Mouse (Mus musculus): Measurements from ENCODE around the gene Supt7l. TPM values are rescaled to one million over a fixed set of nuclear protein-coding genes. Genes with fewer than 3 reads are reported as not detected.

Supt7l gene
- polyA plus RNA-seq, 1 experiment from 2014 or later = 18.5 TPM

DNA sequence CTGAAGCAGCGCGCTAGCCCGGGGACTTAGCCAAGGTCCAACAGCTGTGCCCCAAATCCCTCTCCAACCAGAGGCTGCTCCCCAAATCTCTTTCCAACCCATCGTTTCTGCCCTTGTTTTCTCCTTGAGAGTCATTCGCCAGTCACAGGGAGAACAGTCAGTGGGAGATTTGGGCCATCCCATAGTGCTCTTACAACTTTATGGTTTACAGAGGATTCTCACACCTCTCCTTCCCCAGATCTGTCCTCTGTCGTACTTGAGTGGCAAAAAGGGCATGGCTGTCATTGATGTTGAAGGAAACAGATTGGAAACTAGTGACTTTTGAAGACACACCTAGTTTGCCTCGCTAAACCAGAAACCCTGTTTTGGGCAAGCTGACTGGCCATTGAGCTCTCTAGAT lies 36.3 kb upstream of the Supt7l start:
- H3K9me3 ChIP-seq (ENCODE audit: control insufficient read depth, low read length) = no peaks in the 10 kb centered on the region
- no peaks in the 10 kb centered on the region for H3K27me3 ChIP-seq (replicated peaks; ENCODE audit: control insufficient read depth, insufficient read depth, low read length)
- H3K9ac ChIP-seq (ENCODE audit: low read depth, low read length) = no peak overlapping the region
- no peak overlapping the region for H3K27ac ChIP-seq (ENCODE audit: low read depth, low read length)
- WGBS = 41% methylated on average over 7 of the region's 7 CpGs
- peaks cover 9% of the 10 kb centered on the region for H3K36me3 ChIP-seq (ENCODE audit: control insufficient read depth, insufficient read depth, low read length)
- ATAC-seq (replicated peaks; ENCODE audit: low FRiP score) (no peak), DNase-seq (ENCODE audit: low spot score) (no peak)
- H3K4me1 ChIP-seq (replicated peaks; ENCODE audit: control insufficient read depth, insufficient read depth, low read length) = no peaks in the 10 kb centered on the region
- no peak overlapping the region for H3K4me2 ChIP-seq
- H3K4me3 ChIP-seq (ENCODE audit: low read depth, low read length) = no peak overlapping the region

DNA sequence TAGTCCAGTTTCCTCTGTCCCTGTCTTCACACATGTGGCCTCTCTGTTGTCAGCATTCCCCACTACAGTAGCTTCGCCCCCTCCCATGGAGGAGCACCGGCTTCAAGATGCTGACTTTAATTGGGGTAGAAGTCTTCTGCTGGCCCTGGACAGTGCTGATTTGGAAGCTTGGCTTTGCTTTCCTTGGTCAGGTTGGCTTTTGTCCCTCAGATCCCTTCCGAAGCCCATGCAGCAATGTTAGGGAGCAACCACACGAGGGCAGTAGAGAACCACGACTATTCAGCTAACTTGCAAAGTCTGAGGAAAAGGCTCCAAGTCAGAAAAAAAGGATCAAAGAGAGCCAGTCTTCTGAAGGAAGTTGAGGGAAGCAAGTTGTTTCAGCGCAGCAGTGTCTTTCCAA lies 35.9 kb upstream of the Supt7l start:
- no peaks in the 10 kb centered on the region for H3K4me1 ChIP-seq (replicated peaks; ENCODE audit: control insufficient read depth, insufficient read depth, low read length)
- H3K9me3 ChIP-seq (ENCODE audit: control insufficient read depth, low read length) = no peaks in the 10 kb centered on the region
- no peak overlapping the region for H3K27ac ChIP-seq (ENCODE audit: low read depth, low read length)
- no peak overlapping the region for H3K4me3 ChIP-seq (ENCODE audit: low read depth, low read length)
- ATAC-seq (replicated peaks; ENCODE audit: low FRiP score) (no peak), DNase-seq (ENCODE audit: low spot score) (peak; percentile 50)
- no peak overlapping the region for H3K9ac ChIP-seq (ENCODE audit: low read depth, low read length)
- H3K36me3 ChIP-seq (ENCODE audit: control insufficient read depth, insufficient read depth, low read length) = peaks cover 9% of the 10 kb centered on the region
- H3K27me3 ChIP-seq (replicated peaks; ENCODE audit: control insufficient read depth, insufficient read depth, low read length) = no peaks in the 10 kb centered on the region
- H3K4me2 ChIP-seq = no peak overlapping the region
- 10% methylated on average over 6 of the region's 6 CpGs for WGBS

DNA sequence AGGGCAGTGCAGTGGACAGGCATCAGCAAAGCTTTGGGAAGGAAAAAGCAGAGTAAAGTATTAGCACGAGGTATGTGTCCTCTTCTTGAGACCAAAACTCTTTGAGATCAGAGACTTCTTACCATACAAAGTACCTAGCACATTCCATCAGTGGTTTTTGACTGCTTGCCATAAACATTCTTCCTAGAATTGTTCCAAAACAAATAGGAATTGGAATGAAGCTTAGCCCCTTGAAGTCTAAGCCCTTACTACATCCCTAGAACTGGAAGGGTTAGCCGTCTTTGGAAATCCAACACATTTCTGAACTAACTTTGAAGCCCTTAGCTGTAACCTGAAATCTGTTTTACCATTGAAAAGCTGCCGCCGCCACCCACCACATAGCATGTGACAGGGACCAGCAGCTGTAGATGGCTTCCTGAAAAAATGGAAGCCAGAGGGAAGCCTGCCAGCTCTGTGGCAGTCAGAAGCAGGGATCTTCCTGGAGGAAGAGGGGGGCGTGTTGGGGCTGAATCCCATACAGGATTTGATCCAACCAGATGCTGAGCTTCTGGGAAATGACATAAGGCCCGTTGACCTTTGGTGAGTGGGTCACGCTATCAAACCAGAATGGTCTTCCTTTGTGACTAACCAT lies 34.5 kb upstream of the Supt7l start:
- WGBS = 89% methylated on average over 7 of the region's 7 CpGs
- Histone ChIP-seq H3K4me1 (replicated peaks; ENCODE audit: control insufficient read depth, insufficient read depth, low read length) (no peaks in the 10 kb centered on the region), H3K36me3 (ENCODE audit: control insufficient read depth, insufficient read depth, low read length) (peaks cover 12% of the 10 kb centered on the region), H3K9ac (ENCODE audit: low read depth, low read length) (no peak overlapping the region), H3K9me3 (ENCODE audit: control insufficient read depth, low read length) (no peaks in the 10 kb centered on the region), H3K27me3 (replicated peaks; ENCODE audit: control insufficient read depth, insufficient read depth, low read length) (no peaks in the 10 kb centered on the region), H3K27ac (ENCODE audit: low read depth, low read length) (no peak overlapping the region), H3K4me3 (ENCODE audit: low read depth, low read length) (no peak overlapping the region), H3K4me2 (no peak overlapping the region)
- ATAC-seq (replicated peaks; ENCODE audit: low FRiP score) (no peak), DNase-seq (ENCODE audit: low spot score) (no peak)

DNA sequence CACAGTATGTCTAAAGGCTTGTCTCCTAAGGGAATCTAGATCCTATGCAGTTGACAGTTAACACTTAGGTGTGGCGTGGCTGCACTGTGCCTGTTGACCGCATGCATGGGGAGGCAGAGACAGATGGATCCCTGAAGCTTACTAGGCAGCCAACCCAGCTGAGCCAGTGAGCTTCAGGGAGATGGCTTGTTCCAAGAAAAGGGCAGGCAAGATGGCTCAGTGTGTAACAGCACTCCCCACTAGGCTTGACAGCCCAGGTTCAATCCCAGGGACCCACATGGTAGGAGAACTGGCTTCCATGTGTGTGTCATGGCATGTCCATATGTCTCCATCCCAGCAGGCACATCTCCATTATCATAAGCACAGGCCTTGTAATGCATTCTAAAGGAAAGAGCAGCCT lies 32.7 kb upstream of the Supt7l start:
- Histone ChIP-seq H3K27me3 (replicated peaks; ENCODE audit: control insufficient read depth, insufficient read depth, low read length) (no peaks in the 10 kb centered on the region), H3K4me3 (ENCODE audit: low read depth, low read length) (no peak overlapping the region), H3K27ac (ENCODE audit: low read depth, low read length) (no peak overlapping the region), H3K9me3 (ENCODE audit: control insufficient read depth, low read length) (no peaks in the 10 kb centered on the region), H3K9ac (ENCODE audit: low read depth, low read length) (no peak overlapping the region), H3K4me1 (replicated peaks; ENCODE audit: control insufficient read depth, insufficient read depth, low read length) (no peaks in the 10 kb centered on the region), H3K4me2 (no peak overlapping the region), H3K36me3 (ENCODE audit: control insufficient read depth, insufficient read depth, low read length) (peaks cover 16% of the 10 kb centered on the region)
- DNase-seq (ENCODE audit: low spot score) = no peak
- ATAC-seq (replicated peaks; ENCODE audit: low FRiP score) = no peak
- 95% methylated on average over 2 of the region's 2 CpGs for WGBS

DNA sequence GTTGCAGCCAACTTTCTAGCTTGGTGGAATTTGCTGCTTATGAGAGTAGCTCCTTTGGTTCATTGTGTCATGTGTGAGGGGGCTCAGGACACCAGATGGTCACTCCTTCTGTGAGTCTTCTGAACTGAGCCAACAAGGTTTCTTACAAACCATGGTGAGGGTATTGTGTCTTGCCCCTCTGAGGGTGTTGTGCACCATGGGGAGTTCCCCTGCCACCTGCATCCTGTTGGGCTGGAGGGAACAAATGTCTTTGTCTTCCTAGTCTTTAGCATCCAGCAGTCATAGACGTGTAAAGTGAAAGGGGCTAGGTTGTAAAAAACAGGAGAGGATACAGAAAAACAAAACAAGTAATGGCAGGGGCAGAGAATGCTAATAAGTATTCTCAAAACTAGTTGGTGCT lies 31.8 kb upstream of the Supt7l start:
- H3K36me3 ChIP-seq (ENCODE audit: control insufficient read depth, insufficient read depth, low read length) = peaks cover 18% of the 10 kb centered on the region

DNA sequence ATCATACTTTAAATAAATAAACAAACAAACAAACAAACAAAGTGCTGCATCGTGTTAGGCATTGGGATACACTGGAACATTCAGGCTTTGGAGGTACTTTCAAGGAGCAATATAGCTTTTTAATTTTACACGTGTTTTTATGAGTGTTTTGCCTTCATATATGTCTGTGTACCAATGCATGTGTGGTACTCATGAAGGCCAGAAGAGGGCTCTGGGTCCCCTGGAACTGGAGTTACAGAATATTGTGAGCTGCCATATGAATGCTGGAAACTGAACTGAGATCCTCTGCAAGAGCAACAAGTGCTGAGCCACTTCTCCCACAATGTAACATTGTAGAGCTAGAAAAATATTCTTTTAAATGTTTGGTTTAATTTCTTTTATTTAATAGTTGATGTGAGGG lies 7.6 kb upstream of the Supt7l start:
- no peaks in the 10 kb centered on the region for H3K4me1 ChIP-seq (replicated peaks; ENCODE audit: control insufficient read depth, insufficient read depth, low read length)
- H3K9ac ChIP-seq (ENCODE audit: low read depth, low read length) = no peak overlapping the region
- no peak overlapping the region for H3K27ac ChIP-seq (ENCODE audit: low read depth, low read length)
- H3K4me3 ChIP-seq (ENCODE audit: low read depth, low read length) = no peak overlapping the region
- H3K27me3 ChIP-seq (replicated peaks; ENCODE audit: control insufficient read depth, insufficient read depth, low read length) = no peaks in the 10 kb centered on the region
- WGBS = 87% methylated on average over 2 of the region's 2 CpGs
- H3K36me3 ChIP-seq (ENCODE audit: control insufficient read depth, insufficient read depth, low read length) = peaks cover 28% of the 10 kb centered on the region; the same call in 1 of the 2 replicates
- no peak overlapping the region for H3K4me2 ChIP-seq
- ATAC-seq (replicated peaks; ENCODE audit: low FRiP score) (no peak), DNase-seq (ENCODE audit: low spot score) (no peak)
- H3K9me3 ChIP-seq (ENCODE audit: control insufficient read depth, low read length) = no peaks in the 10 kb centered on the region

More for the DNA sequence above, 31.8 kb upstream of the Supt7l start:
- WGBS = 40% methylated on average over 1 of the region's 1 CpGs
- no peak for DNase-seq (ENCODE audit: low spot score)
- no peak overlapping the region for H3K27ac ChIP-seq (ENCODE audit: low read depth, low read length)
- no peak for ATAC-seq (replicated peaks; ENCODE audit: low FRiP score)
- H3K27me3 ChIP-seq (replicated peaks; ENCODE audit: control insufficient read depth, insufficient read depth, low read length) = no peaks in the 10 kb centered on the region
- H3K4me2 ChIP-seq = no peak overlapping the region
- H3K9ac ChIP-seq (ENCODE audit: low read depth, low read length) = no peak overlapping the region
- H3K4me3 ChIP-seq (ENCODE audit: low read depth, low read length) = no peak overlapping the region
- no peaks in the 10 kb centered on the region for H3K9me3 ChIP-seq (ENCODE audit: control insufficient read depth, low read length)
- H3K4me1 ChIP-seq (replicated peaks; ENCODE audit: control insufficient read depth, insufficient read depth, low read length) = no peaks in the 10 kb centered on the region

DNA sequence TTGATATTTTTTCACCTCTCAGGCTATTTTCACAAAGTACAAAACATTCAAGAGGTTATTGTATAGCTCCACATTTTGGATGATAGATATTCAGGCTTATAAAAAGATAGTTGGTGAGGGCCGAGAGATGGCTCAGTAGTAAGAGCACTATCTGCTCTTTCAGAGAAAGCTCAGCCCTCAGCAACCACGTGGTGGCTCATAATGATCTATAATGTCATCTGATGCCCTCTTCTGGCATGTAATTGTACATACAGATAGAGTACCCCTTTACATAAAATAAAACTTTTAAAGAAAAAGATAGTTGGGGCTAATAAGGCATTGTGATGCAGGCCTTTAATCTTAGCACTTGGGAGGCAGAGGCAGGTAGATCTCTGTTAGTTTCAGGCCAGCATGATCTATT lies 953 bp upstream of the Supt7l start:
- no peak for ATAC-seq (replicated peaks; ENCODE audit: low FRiP score)
- no peak for DNase-seq (ENCODE audit: low spot score)
- 46% methylated on average over 2 of the region's 2 CpGs for WGBS
- peak overlapping the region; percentile 96 for H3K4me2 ChIP-seq
- H3K27ac ChIP-seq (ENCODE audit: low read depth, low read length) = no peak overlapping the region
- no peaks in the 10 kb centered on the region for H3K27me3 ChIP-seq (replicated peaks; ENCODE audit: control insufficient read depth, insufficient read depth, low read length)
- H3K4me3 ChIP-seq (ENCODE audit: low read depth, low read length) = peak overlapping the region; percentile 97; the same call in 1 of the 2 replicates
- peaks cover 11% of the 10 kb centered on the region for H3K4me1 ChIP-seq (replicated peaks; ENCODE audit: control insufficient read depth, insufficient read depth, low read length)
- peaks cover 26% of the 10 kb centered on the region; the same call in 1 of the 2 replicates for H3K36me3 ChIP-seq (ENCODE audit: control insufficient read depth, insufficient read depth, low read length)
- no peaks in the 10 kb centered on the region for H3K9me3 ChIP-seq (ENCODE audit: control insufficient read depth, low read length)
- no peak overlapping the region for H3K9ac ChIP-seq (ENCODE audit: low read depth, low read length)

DNA sequence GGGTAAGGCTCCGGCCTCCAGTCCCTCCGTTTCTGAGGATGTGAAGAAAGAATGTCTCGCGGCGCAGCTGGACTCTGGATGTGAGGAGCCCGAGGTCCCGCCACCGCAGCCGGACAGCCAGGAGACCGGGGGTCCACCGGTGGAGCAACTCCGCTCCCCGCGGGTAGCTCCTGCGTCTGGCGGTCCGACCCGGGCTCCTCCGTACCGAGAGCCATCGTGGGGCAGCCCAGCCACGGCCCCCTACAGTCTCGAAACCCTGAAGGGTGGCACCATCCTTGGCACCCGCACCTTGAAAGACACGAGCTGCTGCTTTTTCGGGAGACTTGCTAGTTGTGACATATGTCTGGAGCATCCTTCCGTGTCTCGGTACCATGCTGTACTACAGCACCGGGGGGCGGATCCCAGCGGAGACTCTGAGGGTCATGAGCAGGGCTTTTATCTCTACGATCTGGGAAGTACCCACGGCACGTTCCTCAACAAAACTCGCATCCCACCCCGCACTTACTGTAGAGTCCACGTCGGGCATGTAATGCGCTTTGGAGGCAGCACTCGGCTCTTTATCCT lies 408 bp downstream of the Supt7l start:
- 2% methylated on average over 40 of the region's 40 CpGs for WGBS
- H3K27ac ChIP-seq (ENCODE audit: low read depth, low read length) = no peak overlapping the region
- DNase-seq (ENCODE audit: low spot score) = no peak

More for the DNA sequence above, 408 bp downstream of the Supt7l start:
- ATAC-seq (replicated peaks; ENCODE audit: low FRiP score) = peak; percentile 53
- Histone ChIP-seq H3K9me3 (ENCODE audit: control insufficient read depth, low read length) (no peaks in the 10 kb centered on the region), H3K9ac (ENCODE audit: low read depth, low read length) (peak overlapping the region; percentile 93), H3K4me2 (peak overlapping the region; percentile 96), H3K36me3 (ENCODE audit: control insufficient read depth, insufficient read depth, low read length) (peaks cover 23% of the 10 kb centered on the region), H3K4me3 (ENCODE audit: low read depth, low read length) (peak overlapping the region; percentile 97), H3K4me1 (replicated peaks; ENCODE audit: control insufficient read depth, insufficient read depth, low read length) (peaks cover 11% of the 10 kb centered on the region), H3K27me3 (replicated peaks; ENCODE audit: control insufficient read depth, insufficient read depth, low read length) (no peaks in the 10 kb centered on the region)

Data from liver, embryonic 11.5 days (tissue).